Mouse (Mus musculus): ENCODE results near the gene Txlnb.

- TF ChIP-seq POLR2A (IDR thresholded peaks at IDR 0.05; ENCODE audit: control insufficient read depth in 1 of 2, insufficient read depth in 1 of 2, low read depth in 1 of 2, low read length in 2 of 2, poor library complexity in 1 of 2) (no peak), NELFE (IDR thresholded peaks at IDR 0.05; ENCODE audit: low read depth, low read length) (no peak), CTCF (IDR thresholded peaks at IDR 0.05 in 2 of 3, conservative IDR thresholded peaks at IDR 0.05 in 1 of 3; ENCODE audit: control insufficient read depth in 1 of 3, insufficient read depth in 1 of 3, low read depth in 2 of 3, low read length in 3 of 3, poor library complexity in 1 of 3, severe bottlenecking in 1 of 3) (no peak), MXI1 (IDR thresholded peaks at IDR 0.05; ENCODE audit: low read depth, low read length) (no peak), MAX (IDR thresholded peaks at IDR 0.05; ENCODE audit: low read length) (no peak), TCF12 (IDR thresholded peaks at IDR 0.05; ENCODE audit: low read depth, low read length) (no peak), ZMIZ1 (IDR thresholded peaks at IDR 0.05; ENCODE audit: low read depth, low read length) (no peak), USF1 (IDR thresholded peaks at IDR 0.05; ENCODE audit: low read depth, low read length) (no peak), JUND (IDR thresholded peaks at IDR 0.05; ENCODE audit: low read depth, low read length) (no peak), RAD21 (IDR thresholded peaks at IDR 0.05; ENCODE audit: low read depth, low read length) (no peak), MAZ (IDR thresholded peaks at IDR 0.05; ENCODE audit: low read depth, low read length) (no peak)
These were observed 40.2 kb downstream of the Txlnb start for GRCm38 (mm10) chr10:17836275-17836674.
